Mouse (Mus musculus) left cerebral cortex, postnatal 10 days (tissue): ENCODE measurements around the gene C1qa. TPM values are rescaled to one million over a fixed set of nuclear protein-coding genes. Genes with fewer than 3 reads are reported as not detected.

Experiments used
- DNase-seq, 2 experiments: peaks; one replicate each; pipeline ENCODE4 v3.0.0; 2021 to 2022; ENCODE audit warnings: low spot score in 2 of 2, mixed read lengths in 1 of 2; ENCODE audit errors: extremely low spot score in 1 of 2
- intact Hi-C: fragments of 180-260 bp; cut with DNase I; formaldehyde crosslinking; loops from one replicate; pipeline ENCODE4 v1.15.1; 2025
- total RNA-seq, 2 experiments: library from RNA; stranded (reverse); gene quantifications; 2 replicates each; pipeline ENCODE4 v1.2.3; 2021

C1qa gene
- total RNA-seq, 2 experiments from 2014 or later = 29.6 to 38.8 TPM

DNA sequence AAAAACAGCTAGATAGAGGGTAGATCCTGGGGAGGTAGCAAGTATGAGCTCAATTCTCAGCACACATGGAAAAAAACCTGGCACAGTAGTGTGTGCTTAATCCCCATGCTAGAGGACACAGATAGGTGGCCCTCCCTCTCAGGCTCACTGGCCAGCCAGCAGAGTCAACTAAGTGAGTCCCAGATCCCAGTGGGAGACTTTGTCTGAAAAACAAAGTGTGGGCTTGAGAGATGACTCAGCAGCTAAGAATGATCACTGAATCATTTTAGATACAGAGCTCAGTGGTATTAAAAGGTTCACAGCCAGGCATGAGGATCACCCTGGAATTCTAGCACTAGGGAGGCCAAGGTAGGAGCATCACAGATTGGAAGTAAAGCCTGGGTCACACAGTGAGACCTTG, 9.2 kb upstream of the C1qa start:
- DNase-seq = no peak
- intact Hi-C loops = no loop called here

DNA sequence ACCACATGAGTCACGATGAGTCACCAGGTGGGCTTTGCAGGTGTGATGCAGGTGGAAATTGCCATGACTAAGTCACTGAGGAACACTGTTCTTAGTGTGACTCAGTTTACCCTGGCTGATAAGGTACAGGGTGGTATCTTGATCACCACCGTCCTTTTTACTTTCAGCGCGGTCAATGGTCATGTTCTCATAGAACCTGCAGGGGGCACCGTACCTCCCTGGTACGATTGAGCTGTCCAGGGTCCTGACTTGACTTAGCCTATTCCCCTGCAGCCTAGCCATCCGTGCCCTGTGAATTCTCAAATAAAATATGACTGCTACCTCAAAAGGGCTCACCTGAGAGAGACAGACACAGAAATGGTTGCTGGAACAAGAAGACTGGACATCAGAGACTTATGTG, 8.4 kb upstream of the C1qa start:
- DNase-seq = no peak
- intact Hi-C loops = no loop called here

DNA sequence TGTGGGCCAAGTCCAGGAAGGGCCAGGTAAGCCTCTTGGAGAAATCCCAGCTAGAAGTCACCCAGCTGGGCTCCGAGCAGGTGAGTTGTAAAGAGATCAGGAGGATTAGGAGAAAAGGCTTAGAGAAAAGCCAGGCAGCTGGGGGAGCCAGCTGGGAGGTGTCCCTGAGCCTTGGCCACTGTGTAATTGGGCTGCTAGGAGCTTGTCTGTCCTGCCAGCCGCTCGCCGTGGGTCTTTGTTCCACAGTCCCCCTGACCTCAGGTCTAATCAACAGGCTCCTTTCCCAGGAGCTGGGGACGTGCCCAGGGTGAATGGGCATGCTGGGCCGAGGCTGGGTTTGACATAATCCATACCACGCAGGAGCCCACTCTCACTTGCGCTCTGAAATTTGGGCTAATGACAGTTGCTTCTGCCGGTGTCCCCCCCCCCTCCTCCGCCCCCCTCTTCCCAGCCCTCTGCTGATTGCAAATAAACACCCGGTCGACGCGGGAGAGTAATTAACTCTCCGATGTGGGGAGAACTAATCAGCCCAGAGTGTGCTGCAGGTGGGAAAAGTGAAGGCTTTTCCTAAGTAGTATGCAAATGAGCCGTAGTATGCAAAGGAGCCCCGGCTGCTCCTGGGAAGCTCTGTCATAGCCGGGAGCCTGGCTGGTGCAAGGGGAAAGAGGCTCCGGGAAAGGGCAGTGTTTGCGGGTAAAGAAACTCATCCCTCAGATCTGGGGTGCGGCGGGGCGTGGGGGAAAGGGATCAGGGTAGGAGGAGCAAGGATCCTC, 6.3 kb upstream of the C1qa start:
- intact Hi-C loops = no loop called here
- DNase-seq = no peak

DNA sequence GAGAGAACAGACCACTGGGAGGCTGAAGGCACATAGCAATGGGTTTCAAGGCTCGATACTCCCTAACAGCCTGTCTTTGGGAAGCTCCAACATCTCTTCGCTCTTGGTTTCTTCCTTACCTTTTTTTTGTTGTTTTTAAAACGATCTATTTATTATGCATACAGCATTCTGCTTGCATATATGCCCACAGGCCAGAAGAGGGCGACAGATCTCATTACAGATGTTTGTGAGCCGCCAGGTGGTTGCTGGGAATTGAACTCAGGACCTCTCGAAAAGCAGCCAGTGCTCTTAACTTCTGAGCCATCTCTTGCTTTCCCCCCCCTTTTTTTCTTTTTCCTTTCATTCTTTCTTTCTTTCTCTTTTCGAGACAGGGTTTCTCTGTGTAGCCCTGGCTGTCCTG, 551 bp upstream of the C1qa start:
- DNase-seq = no peak
- intact Hi-C loops = loop anchor here (10.0 kb wide), 1 partner anchor 406 kb away; no protein-coding TSS in a partner anchor

DNA sequence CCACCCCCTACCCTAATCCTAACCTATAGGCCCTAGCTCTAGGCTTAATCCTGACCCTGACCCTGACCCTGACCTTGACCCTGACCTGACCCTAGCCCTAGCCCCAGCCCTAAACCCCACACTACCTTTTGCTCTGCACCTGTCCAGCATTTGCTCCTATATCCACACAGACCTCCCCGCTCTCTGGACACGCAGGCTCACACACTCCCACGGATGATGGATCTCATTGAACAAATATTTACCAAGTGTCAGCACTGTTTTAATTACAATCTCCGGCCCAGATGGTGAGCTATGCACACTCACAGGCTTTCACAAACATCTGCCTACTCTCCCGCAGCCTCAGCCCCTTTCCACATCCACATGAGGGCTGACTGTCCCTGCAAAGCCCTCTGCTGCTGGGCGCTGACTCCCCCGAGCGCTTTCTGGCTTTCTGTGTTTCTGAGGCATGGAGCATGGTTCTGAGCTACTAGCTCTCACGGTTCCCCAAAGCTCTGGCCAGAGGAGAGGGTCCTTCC, 462 bp downstream of the C1qa start:
- intact Hi-C loops = loop anchor here (10.0 kb wide), 1 partner anchor 407 kb away; no protein-coding TSS in a partner anchor
- DNase-seq = no peak

DNA sequence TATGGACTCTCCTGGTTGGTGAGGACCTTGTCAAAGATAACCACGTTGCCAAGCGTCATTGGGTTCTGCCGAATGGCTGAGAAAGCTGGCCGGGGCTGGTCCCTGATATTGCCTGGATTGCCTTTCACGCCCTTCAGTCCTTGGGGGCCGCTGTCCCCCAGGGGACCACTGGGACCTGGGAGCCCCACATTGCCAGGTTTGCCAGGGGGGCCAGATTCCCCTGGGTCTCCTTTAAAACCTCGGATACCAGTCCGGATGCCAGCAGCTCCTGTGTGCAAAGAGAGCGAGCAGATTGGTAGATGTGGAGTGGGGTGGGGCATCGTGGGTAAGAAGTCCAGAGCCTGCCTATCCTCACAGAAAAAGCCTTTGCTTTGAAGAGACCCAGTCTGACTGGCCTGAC, 2.1 kb downstream of the C1qa start:
- DNase-seq = no peak
- intact Hi-C loops = loop anchor here (10.0 kb wide), 1 partner anchor 408 kb away; no protein-coding TSS in a partner anchor

DNA sequence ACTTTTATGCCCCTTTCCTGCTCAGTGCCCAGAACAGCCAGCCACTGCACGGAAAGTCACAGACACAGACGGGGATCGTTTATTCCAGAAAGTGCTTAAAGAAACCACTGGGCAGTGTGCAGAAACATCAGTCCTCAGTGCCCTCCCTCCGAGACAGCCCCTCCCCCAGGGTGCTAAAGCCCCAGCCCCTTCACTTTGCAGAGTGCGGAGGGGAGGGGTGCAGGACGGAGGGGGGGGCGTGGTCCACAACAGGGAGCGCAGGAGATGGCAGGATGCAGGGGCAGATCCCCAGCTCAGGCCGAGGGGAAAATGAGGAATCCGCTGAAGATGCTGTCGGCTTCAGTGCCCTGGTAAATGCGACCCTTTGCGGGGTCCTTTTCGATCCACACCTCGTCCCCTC, 2.7 kb downstream of the C1qa start:
- intact Hi-C loops = loop anchor here (10.0 kb wide), 1 partner anchor 409 kb away; no protein-coding TSS in a partner anchor
- no peak for DNase-seq

DNA sequence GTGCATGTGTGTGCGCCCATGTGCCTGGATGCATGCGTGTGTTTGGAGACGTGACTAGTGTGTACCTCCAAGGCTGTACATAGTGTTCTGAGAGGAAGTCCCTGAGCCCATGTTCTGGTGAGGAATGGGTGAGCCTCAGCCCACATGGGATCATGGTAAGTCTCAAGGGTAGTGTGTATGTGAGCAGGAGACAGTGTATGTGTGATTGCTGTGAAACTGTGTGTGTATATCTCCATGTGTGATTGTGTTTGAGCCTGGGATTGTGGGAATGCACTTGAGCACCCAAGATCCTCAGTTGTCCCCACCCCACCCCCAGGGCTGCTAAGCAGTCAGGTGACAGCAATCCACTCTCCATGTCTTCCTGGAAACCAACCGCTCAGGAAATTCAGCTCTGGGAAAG, 3.8 kb downstream of the C1qa start:
- no peak for DNase-seq
- intact Hi-C loops = loop anchor here (1.0 to 10.0 kb wide), 3 partner anchors 87 to 410 kb away; no protein-coding TSS in a partner anchor

DNA sequence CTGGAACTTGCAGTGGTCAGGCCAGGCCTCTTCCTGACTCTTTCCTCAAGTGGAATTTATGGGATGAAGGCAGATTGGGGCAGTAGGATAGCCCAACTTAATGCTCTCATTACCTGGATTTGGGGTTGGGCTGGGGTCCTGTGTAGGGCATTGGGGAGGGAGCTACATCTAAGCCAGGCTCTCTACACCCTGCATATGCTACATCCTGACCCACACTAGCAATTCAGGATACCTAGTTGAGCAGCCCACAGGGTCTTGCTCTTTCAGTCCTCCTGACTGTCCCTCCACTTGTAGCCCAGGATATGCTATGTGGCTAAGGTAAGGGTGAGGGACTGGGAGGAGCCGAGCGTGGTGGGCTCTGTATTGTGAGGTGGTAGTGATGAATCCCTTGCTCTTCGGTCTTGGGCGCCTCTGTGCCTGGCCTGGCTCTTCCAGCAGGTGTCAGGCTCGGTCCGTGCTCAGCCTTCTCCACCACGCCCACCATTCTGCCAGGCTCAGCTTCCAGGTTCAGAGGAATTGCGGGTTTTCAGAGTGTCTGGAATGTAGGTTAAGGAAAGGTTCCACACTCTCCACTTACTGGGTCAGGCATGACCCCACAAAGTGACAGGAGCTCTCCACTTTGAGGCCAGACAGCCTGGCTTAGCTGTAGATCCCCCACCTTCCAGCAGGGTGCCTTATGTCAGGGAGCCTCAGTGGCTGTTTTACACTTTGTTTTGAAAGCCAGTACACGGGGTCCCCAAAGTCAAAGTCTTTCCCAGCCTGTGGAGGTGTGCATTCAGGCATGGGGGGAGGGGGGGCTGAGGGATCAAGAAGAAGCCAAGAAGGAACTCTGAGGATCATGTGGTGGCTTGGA, 4.7 kb downstream of the C1qa start:
- intact Hi-C loops = loop anchor here (1.0 to 10.0 kb wide), 3 partner anchors 88 to 411 kb away; no protein-coding TSS in a partner anchor
- peak; percentile 68 to 71 for DNase-seq

DNA sequence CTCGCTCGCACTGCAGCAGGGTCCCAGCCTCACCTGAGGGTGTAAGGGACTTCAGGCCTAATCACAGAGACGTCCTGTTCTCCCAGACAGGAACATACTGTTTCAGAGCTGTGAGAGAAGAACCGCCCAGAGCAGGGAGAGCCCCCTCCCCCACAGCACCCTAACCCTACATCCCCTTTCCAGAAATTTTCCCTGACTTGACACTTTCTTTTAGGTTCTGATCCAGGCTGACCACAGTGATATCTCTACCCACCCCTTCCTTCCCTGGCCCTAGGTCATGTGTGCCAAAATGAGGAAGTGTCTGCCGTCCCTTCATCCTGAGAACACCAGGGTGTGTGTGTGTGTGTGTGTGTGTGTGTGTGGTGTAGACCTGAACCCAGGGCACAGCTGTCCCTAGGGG, 5.8 kb downstream of the C1qa start, which contains the start of gene C1qc:
Gene C1qc (minus strand): TSS at position 255 of the 400 bp plus-strand sequence.
- DNase-seq = peak in 1 of 2 experiments; percentile 60
- intact Hi-C loops = loop anchor here (5.0 to 10.0 kb wide), 2 partner anchors 89 to 412 kb away; no protein-coding TSS in a partner anchor

DNA sequence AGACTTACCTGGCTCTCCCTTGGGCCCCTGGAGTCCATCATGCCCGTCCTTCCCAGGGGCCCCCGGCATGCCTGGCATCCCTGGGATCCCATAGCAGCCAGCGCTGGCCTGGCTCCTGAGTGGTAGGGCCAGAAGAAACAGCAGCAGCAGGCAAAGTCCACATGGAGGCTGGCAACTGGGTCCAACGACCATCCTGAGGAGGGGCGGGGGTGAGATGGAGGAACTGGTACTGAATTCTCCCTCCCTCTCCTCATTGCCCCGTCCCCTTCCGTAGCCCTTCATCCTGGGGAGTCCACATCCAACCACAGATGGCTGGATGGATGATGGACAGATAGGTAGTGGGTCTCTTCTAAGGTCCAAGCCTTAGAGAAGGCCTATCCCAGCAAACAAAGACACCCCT, 6.2 kb downstream of the C1qa start:
- no peak for DNase-seq
- intact Hi-C loops = loop anchor here (5.0 to 10.0 kb wide), 2 partner anchors 90 to 412 kb away; no protein-coding TSS in a partner anchor

DNA sequence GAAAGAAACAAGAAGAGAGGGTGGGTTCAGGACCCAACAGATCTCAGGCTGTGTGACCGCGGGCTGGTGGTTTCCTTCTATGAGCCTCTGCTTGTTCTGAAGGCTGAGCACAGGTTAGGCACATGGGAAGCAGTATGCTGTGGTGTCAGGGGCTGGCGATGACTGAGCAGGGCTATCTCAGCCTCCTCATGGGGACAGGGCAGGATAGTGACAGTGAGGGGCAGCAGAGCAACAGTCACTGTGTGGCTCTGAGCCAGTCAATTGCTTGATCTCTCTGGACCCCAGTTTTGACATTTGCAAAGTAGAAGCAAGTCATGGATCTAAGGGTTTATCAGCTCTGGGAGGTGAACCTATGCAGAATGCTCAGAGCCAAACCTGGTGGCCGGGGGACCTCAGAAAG, 7.5 kb downstream of the C1qa start:
- intact Hi-C loops = loop anchor here (5.0 to 10.0 kb wide), 2 partner anchors 91 to 414 kb away; no protein-coding TSS in a partner anchor
- no peak for DNase-seq

DNA sequence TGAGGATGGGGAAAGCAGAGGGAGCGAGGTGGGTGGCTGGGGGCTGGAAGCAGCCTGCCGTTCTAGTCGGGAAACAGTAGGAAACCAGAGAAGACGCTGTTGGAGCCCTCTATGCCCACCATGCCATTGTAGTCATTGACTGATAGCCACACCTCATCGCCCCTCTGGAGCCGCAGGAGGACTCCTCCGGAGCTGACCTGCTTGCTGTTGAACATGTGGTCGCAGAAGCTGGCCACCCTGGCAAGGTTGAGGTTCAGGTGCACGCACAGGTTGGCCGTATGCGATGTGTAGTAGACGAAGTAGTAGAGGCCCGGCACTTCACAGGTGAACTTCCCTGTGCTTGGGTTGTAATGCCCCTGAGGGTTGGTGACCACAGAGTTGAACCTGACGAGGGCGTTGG, 8.6 kb downstream of the C1qa start:
- no peak for DNase-seq
- intact Hi-C loops = loop anchor here (5.0 to 10.0 kb wide), 2 partner anchors 92 to 415 kb away; no protein-coding TSS in a partner anchor

DNA sequence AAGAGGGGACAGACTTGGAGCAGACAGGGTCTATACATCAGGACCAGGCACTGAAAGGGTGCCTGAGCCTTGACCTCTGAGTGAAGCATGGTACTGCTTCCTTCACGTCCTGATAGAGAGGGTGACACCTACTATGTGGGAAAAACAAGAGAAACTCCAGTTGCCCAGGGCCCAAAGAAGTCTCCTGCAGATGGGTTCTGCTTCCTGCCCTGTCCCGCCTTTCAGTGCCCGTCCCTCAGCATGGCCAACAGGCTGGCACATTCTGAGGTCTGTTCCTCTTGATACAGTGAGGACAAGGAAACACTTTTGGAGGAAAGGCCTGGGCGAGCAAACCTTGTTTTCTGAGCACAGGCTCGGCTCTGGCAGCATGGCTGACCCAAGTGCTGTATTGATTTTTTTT, 10.9 kb downstream of the C1qa start:
- DNase-seq = no peak
- intact Hi-C loops = no loop called here

DNA sequence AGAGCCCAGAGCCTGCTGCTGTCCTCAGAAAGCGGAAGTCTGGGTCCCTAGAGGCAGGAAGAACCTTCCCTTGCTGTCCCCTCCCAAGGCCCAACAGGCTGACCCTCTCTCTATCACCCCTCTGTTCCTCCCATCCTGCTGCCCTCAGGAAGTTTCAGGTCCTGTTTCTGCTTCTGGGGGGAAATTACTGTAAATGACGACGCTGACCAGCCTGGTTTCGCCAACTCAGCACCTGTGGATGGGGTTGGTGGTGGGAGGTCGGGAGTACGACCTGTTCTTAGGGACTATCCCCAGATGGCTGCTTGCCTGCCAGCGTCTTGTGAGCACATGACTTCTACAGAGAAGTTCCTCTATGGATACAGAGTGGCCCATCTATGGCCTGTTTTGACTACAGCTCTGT, 12.5 kb downstream of the C1qa start, which contains the start of gene C1qb:
Gene C1qb (minus strand): TSS at position 87 of the 400 bp plus-strand sequence.
- intact Hi-C loops = no loop called here
- peak in 1 of 2 experiments; percentile 31 for DNase-seq

DNA sequence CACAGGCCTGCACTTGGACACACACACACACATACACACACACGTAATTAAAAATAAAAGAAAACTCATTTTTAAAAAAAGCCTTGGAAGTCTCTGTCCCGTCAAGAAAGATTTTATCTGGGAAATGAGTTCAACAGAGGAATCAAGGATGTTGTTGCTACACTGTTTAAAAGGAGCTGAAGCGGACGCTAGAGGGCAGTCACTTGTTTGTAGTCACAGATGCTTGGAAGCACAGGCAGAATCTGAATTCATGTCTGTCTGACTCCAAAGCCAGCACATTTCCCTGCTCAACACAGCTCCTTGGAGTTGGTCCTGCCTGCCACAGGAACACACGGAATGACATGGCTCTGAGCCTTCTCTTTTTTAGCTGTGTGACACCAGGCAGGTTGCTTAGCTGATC, 20.0 kb downstream of the C1qa start:
- no peak for DNase-seq
- intact Hi-C loops = no loop called here

DNA sequence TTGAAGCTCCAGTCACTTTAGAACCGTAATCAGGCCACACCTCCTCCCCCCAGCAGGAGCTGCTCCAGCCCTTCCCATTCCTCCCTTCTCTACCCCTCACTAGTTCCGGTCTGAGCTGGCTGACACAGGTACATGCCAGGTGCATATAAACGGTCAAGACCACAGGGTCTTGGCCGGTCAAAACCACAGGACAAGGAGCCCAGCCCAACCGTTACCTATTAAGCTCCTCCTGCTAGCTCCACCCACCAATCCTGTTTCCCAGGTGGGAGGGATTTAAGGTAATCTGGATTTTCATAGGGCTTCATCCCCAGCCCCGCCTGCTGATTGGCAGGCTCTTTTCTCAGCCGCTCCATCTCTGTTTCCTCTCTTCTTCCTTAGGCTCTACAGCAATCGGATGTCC, 20.4 kb downstream of the C1qa start:
- intact Hi-C loops = no loop called here

DNA sequence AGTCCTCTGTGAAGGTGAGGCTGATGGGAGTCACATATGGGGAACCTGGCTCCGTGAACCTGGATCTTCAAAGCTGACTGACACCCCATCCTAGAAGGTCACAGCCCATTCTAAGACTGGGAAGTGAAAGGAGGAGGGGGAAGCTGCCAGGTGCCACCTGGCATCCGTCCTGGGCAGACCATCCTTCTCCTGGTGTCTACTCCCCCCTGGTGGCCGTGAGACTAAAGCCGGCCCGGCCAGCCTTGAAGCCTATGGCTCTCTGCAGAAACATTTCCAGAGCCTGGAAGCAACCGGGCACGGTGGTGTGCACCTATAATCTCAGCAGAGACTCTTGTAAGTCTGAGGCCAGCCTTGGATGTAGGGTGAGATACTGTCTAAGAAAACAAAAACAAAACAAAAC, 21.6 kb downstream of the C1qa start:
- intact Hi-C loops = loop anchor here (1.0 kb wide), 1 partner anchor 228 kb away; no protein-coding TSS in a partner anchor
- DNase-seq = peak; percentile 46 to 80

More for the DNA sequence above, 20.4 kb downstream of the C1qa start:
- no peak for DNase-seq

DNA sequence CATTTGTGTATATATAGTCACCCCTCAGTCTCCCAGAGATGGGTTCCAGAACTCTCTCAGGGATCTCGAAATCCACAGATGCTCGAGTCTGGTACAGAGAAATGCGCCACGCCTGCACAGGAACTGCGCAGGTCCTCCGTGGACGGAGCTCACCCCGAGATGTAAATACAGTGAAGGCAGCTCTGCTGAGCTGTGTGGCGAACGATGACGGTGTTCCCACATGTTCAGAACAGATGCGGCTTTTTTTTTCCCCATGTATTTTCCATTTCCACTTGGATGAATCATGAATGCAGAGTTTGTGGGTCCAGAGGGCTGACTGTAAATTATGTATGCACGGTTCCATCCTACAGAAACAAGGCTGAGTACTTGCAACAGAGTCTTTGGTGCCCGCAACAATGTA, 23.6 kb downstream of the C1qa start:
- intact Hi-C loops = no loop called here
- no peak for DNase-seq
